Mouse (Mus musculus) midbrain, embryonic 14.5 days (tissue): ENCODE measurements around the gene C1qtnf7. TPM values are rescaled to one million over a fixed set of nuclear protein-coding genes. Genes with fewer than 3 reads are reported as not detected.

Source experiments
- ATAC-seq: fragments of 200-750 bp; cut with Nextera tagmentation; 2 replicates; pipeline ENCODE4 v1.8.0; 2017; ENCODE audit warnings: moderate number of reproducible peaks, moderate library complexity; ENCODE audit not compliant: low FRiP score, low TSS enrichment
- DNase-seq: peaks from one replicate; pipeline ENCODE4 v3.0.0-alpha.2; 2015
- H3K27ac ChIP-seq: fragments of 300-500 bp; sonication (generic); replicated peaks from 2 replicates; pipeline ENCODE4 v1.5.1; 2014; ENCODE audit warnings: mild to moderate bottlenecking, low read depth, low read length, moderate library complexity
- H3K27me3 ChIP-seq: fragments of 300-500 bp; sonication (generic); 2 replicates; pipeline ENCODE4 v1.6.1; 2014; ENCODE audit warnings: low read length, control low read depth, mixed read lengths; ENCODE audit not compliant: control insufficient read depth, insufficient read depth
- H3K36me3 ChIP-seq: fragments of 300-500 bp; sonication (generic); 2 replicates; pipeline ENCODE4 v1.6.1; 2014; ENCODE audit warnings: low read length, control low read depth; ENCODE audit not compliant: control insufficient read depth, insufficient read depth
- H3K4me1 ChIP-seq: fragments of 300-500 bp; sonication (generic); 2 replicates; pipeline ENCODE4 v1.6.1; 2014; ENCODE audit warnings: mild to moderate bottlenecking, antibody characterized with exemption, low read length, control low read depth; ENCODE audit not compliant: control insufficient read depth, insufficient read depth
- H3K4me2 ChIP-seq: fragments of 300-500 bp; sonication (generic); 2 replicates; pipeline ENCODE4 v1.6.1; 2014; ENCODE audit warnings: mild to moderate bottlenecking, low read length, moderate library complexity
- H3K4me3 ChIP-seq: fragments of 300-500 bp; sonication (generic); replicated peaks from 2 replicates; pipeline ENCODE4 v1.5.1; 2014; ENCODE audit warnings: low read depth, low read length
- H3K9ac ChIP-seq: fragments of 300-500 bp; sonication (generic); replicated peaks from 2 replicates; pipeline ENCODE4 v1.6.1; 2014; ENCODE audit warnings: mild to moderate bottlenecking, low read length, moderate library complexity
- H3K9me3 ChIP-seq: fragments of 300-500 bp; sonication (generic); 2 replicates; pipeline ENCODE4 v1.6.1; 2016; ENCODE audit warnings: low read length, control low read depth, mixed read lengths; ENCODE audit not compliant: control insufficient read depth
- WGBS: fragments of 180-500 bp; shearing (Covaris S2); extraction: QIAGEN DNeasy Blood & Tissue Kit; methylation state at CpG from one replicate; pipeline ENCODE4 v1.1.7; 2014; 5-methylcytosine and 5-hydroxymethylcytosine counted together
- polyA plus RNA-seq: library from polyadenylated mRNA; unstranded; fragments of >200 nt; fragmentation: Nextera tagmentation; extraction: Ambion mirVana; gene quantifications from 2 replicates; pipeline ENCODE4 v1.2.1, GENCODE M21; 2014

C1qtnf7 gene
- polyA plus RNA-seq, 1 experiment from 2014 or later, result 2.1 TPM

DNA sequence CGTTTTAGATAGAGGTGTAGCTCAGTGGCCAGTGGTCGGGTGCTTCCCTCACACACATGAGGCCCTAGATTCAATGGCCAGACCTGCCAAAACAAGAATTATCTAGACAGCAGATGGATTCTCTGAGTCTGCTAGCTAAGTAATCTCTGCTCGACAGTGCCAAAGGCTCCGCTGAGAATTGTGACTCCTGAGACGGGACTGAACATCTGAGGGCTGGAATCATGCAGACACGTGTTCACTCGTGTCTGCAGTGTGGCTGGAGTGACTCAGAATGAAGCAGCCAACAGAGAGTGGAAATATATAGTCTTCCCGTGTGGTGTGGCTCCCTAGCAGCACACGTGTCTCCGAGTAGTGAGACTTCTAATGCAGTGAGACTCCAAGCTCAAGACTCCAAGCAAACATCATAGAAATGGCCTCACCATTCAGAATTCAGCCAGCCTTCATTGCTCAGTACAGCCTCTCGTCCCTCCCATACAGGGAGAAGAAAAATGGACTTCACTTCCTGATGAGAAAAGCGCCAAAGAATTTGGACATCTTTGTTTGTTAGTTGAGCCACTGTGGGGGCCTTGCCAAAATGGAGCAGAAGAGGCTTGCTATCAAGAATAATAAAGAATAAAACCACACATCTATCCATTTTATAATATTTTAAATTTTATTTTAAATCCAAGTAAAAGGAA is 131.9 kb downstream of the C1qtnf7 start:
- ATAC-seq (no peak), DNase-seq (no peak)
- Histone ChIP-seq H3K27me3 (no peaks in the 10 kb centered on the region), H3K4me2 (no peak overlapping the region), H3K4me3 (no peak overlapping the region), H3K4me1 (no peaks in the 10 kb centered on the region), H3K27ac (no peak overlapping the region), H3K9ac (no peak overlapping the region), H3K9me3 (no peaks in the 10 kb centered on the region), H3K36me3 (no peaks in the 10 kb centered on the region)
- WGBS, result 80% methylated on average over 12 of the region's 12 CpGs

DNA sequence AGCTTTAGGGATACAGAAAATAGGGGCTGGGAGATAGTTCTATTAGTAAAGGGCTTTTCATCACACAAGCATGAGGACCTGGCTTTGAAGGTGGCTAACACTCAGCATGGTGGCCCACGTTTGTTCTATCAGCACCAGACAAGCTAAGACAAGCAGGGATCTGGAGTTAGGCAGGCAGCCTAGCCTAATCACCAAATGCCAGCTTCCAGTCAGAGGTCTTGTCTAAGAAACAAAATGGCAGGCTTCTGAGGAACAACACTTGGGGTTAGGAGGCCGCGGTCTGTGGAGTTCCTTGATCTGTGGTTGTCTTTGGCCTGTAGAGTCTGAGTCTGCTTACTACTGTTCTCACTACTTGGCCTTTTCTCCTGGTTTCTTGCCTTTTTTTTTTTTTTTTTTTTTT is 146.2 kb downstream of the C1qtnf7 start:
- ATAC-seq (no peak), DNase-seq (no peak)
- 91% methylated on average over 3 of the region's 3 CpGs for WGBS
- H3K9ac ChIP-seq, result no peak overlapping the region
- H3K27ac ChIP-seq, result peak overlapping the region; percentile 87
- no peak overlapping the region for H3K4me3 ChIP-seq
- H3K9me3 ChIP-seq, result no peaks in the 10 kb centered on the region
- peak overlapping the region; percentile 59 for H3K4me2 ChIP-seq
- no peaks in the 10 kb centered on the region for H3K27me3 ChIP-seq
- no peaks in the 10 kb centered on the region for H3K36me3 ChIP-seq
- H3K4me1 ChIP-seq, result peaks cover 19% of the 10 kb centered on the region

DNA sequence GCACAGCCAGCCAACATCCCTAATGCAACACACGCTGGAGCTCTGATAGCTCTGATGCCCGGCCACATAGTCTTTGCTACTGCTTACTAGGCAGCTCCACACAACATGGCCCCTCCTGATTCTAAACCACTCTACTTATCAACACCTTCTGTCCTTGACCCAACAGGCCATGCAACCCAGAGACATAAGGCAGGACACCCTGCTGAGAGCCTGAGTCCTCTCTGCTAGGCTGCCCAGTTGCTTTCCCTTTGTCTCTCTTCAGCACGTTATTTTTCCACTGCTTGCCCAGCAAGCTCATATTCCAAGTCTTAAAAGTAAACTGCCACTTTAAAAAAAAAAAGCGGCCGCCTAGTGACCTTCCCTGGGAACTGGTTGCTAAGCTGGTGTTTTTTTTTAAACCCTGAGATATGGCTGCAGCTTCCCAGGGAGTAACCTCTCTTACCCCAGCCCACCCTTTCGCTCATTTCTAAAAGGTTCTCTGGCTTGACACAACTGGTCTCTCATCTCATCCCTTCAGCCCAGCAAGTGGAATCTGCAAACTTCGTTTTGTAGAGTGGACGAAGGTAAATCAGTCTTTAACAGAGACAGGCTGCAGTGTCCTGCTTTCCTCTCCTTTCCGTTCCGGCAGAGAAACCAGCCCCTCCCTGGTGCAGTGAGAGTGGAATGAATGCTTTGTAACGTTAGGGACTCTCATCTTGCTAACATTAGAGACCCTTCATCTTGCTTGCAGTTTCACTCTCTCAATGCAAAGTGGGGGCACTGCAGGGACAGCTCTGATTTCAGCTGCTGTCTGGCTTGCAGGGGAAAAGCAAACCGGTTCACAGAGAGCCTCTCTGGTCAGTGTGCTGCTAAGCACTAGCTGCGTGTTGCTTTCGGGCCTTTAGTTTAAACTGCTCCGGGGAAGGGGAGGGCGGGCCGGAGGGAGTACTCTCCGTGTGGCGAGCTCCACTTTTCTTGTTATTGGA is 146.9 kb downstream of the C1qtnf7 start, which contains the start of gene Cc2d2a:
TSS of gene Cc2d2a (plus strand) at position 350 of the 965 bp plus-strand sequence.
- ATAC-seq, result peak; percentile 78
- Histone ChIP-seq H3K4me3 (peak within 1 kb of the TSS; percentile 42), H3K4me1 (peaks cover 19% of the 10 kb centered on the region), H3K9me3 (no peaks in the 10 kb centered on the region), H3K36me3 (no peaks in the 10 kb centered on the region), H3K27ac (peak within 1 kb of the TSS; percentile 87), H3K27me3 (no peaks in the 10 kb centered on the region), H3K4me2 (peak within 1 kb of the TSS; percentile 59), H3K9ac (peak within 1 kb of the TSS; percentile 50)
- 5% methylated on average over 19 of the region's 19 CpGs for WGBS
- peak; percentile 79 for DNase-seq

DNA sequence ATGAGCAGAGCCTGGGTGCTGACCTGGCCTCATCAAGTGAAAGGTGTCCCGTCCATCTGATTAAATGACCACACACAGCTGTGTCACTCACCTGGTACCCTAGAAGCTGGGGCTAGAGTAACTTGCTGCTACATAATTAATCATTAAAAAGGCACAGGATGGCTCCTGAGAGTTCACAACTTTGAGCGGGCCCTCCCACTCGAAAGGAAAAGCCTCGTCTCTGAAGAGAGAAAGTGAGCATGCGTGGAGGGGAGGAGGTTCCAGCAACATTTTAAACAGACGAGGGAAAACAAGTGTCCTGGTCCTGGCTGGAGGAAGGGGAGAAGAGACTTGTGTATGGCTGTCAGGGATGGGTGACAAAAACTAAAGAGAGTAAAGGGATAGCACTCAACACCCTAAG is 148.2 kb downstream of the C1qtnf7 start:
- H3K4me2 ChIP-seq, result peak overlapping the region; percentile 59
- no peaks in the 10 kb centered on the region for H3K36me3 ChIP-seq
- no peak for ATAC-seq
- H3K27ac ChIP-seq, result 0 out of 2 replicates have a peak overlapping the region, but pooled peaks have one; percentile 8
- H3K9ac ChIP-seq, result no peak overlapping the region
- DNase-seq, result no peak
- no peaks in the 10 kb centered on the region for H3K9me3 ChIP-seq
- 60% methylated on average over 6 of the region's 6 CpGs for WGBS
- H3K4me1 ChIP-seq, result peaks cover 19% of the 10 kb centered on the region
- H3K4me3 ChIP-seq, result 0 out of 2 replicates have a peak overlapping the region, but pooled peaks have one; percentile 42
- H3K27me3 ChIP-seq, result no peaks in the 10 kb centered on the region

DNA sequence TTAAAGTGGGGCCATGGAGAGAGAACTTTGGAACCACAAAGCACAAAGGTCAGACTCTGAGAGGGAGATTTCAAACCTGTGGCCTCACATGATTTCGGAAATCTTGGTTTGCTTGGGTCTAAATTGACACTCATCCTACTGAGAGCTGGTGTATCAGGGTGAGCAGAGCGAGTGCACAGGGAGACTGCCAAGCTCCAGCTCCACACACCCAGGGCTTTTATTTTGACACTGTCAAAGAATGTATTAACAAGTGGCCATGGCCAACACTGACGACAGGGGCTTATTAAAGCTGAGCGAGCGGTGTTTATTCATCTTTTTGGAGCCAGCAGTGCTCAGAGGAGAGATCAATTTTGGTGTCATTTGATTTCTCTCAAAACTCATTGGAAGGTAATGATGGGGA is 149.8 kb downstream of the C1qtnf7 start:
- no peak for ATAC-seq
- Histone ChIP-seq H3K27me3 (no peaks in the 10 kb centered on the region), H3K36me3 (no peaks in the 10 kb centered on the region), H3K4me3 (no peak overlapping the region), H3K4me1 (peaks cover 19% of the 10 kb centered on the region), H3K4me2 (peak overlapping the region; percentile 40), H3K27ac (no peak overlapping the region), H3K9ac (no peak overlapping the region), H3K9me3 (no peaks in the 10 kb centered on the region)
- 12% methylated on average over 5 of the region's 5 CpGs for WGBS
- peak; percentile 72 for DNase-seq

Other genes starting within 250 kb of the C1qtnf7 start
- gene Cc2d2a, start 146.8 kb downstream of the C1qtnf7 start, polyA plus RNA-seq, result 5.0 and 7.7 TPM in 2 replicates